Mouse (Mus musculus) spleen, adult 2 months (tissue): Measurements from ENCODE around the gene Lpar1.

ENCODE experiments used
- CTCF ChIP-seq: fragments of 200-500 bp; IDR thresholded peaks from 2 replicates; pipeline ENCODE4 v1.5.1; 2011; ENCODE audit warnings: mild to moderate bottlenecking, inconsistent platforms; ENCODE audit not compliant: insufficient read depth, insufficient read length, insufficient replicate concordance; ENCODE audit errors: extremely low read depth
- POLR2A ChIP-seq: fragments of 200-500 bp; IDR thresholded peaks from 2 replicates; pipeline ENCODE4 v1.6.1; 2011; ENCODE audit warnings: low read depth, low read length, inconsistent platforms

DNA sequence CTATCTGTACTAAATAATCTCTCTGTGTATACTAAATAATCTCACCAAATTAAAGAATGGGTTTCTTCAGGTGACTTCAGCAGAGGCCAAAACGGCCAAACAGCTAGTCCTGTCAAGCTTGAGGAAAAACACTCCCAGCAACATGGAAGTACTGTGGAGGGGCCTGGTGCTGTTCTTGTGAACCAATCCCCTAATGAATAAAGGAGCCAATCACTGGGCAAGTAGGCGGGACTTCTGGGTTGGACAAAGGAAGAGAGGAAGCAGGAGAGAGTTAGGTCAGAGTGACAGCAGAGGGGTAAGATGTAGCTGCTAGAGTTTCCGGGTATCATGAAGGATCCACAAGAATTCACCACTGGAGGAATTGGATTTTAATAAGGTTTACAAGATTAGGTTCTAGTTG is 3.3 kb upstream of the Lpar1 start:
- TF ChIP-seq CTCF, result no peak
- no peak for TF ChIP-seq POLR2A
